Mouse (Mus musculus) frontal cortex, adult 2 months (tissue): ENCODE data around the gene Dhx40. TPM values are rescaled to one million over a fixed set of nuclear protein-coding genes. Genes with fewer than 3 reads are reported as not detected.

Experiments
- polyA plus RNA-seq: library from polyadenylated mRNA; depleted of rRNA; stranded (reverse); fragments of >200 nt; gene quantifications from 2 replicates; pipeline ENCODE4 v1.2.3, GENCODE M21; 2012; rRNA removed

Gene Dhx40
- polyA plus RNA-seq, 1 experiment: 16.6 TPM

Other genes starting within 250 kb of the Dhx40 start
- 80.0 and 82.5 TPM in 2 replicates for gene Vmp1, start 123.9 kb downstream of the Dhx40 start, polyA plus RNA-seq
- 8.5 and 9.0 TPM in 2 replicates for gene Ptrh2, start 123.8 kb downstream of the Dhx40 start, polyA plus RNA-seq
- 374 and 390 TPM in 2 replicates for gene Cltc, start 50.2 kb downstream of the Dhx40 start, polyA plus RNA-seq
- 32.6 and 34.9 TPM in 2 replicates for gene Ypel2, start 186.0 kb upstream of the Dhx40 start, polyA plus RNA-seq